Mouse (Mus musculus) liver, embryonic 14.5 days (tissue): Measurements from ENCODE around the gene Necab2. TPM values are rescaled to one million over a fixed set of nuclear protein-coding genes. Genes with fewer than 3 reads are reported as not detected.

Source experiments
- ATAC-seq: fragments of 200-750 bp; cut with Nextera tagmentation; 2 replicates; pipeline ENCODE4 v1.8.0; 2017; ENCODE audit warnings: moderate number of reproducible peaks, mild to moderate bottlenecking, moderate library complexity; ENCODE audit not compliant: insufficient read depth
- DNase-seq, 3 experiments: peaks; one replicate each; pipeline ENCODE4 v3.0.0-alpha.2; 2012 to 2013; ENCODE audit warnings: low read depth in 3 of 3, low spot score in 3 of 3
- H3K27ac ChIP-seq: fragments of 300-500 bp; sonication (generic); 2 replicates; pipeline ENCODE4 v1.5.1; 2014; ENCODE audit warnings: moderate library complexity, mild to moderate bottlenecking, control low read depth, inconsistent platforms
- H3K27me3 ChIP-seq: fragments of 300-500 bp; sonication (generic); 2 replicates; pipeline ENCODE4 v1.6.1; 2014; ENCODE audit warnings: mild to moderate bottlenecking, low read length, moderate library complexity; ENCODE audit not compliant: control insufficient read depth, insufficient read depth
- H3K36me3 ChIP-seq: fragments of 300-500 bp; sonication (generic); replicated peaks from 2 replicates; pipeline ENCODE4 v1.6.1; 2014; ENCODE audit warnings: low read depth; ENCODE audit not compliant: control insufficient read depth, insufficient read depth
- H3K4me1 ChIP-seq, 2 experiments: fragments of 200-500 bp in 1 of 2; fragments of 300-500 bp in 1 of 2; sonication (generic) in 1 of 2; replicated peaks; 2 replicates each; pipeline ENCODE4 v1.6.1; 2012 to 2014; ENCODE audit warnings: antibody characterized with exemption in 1 of 2, inconsistent platforms in 1 of 2, low read length in 1 of 2; ENCODE audit not compliant: control insufficient read depth in 2 of 2, insufficient read depth in 2 of 2
- H3K4me2 ChIP-seq: fragments of 300-500 bp; sonication (generic); 2 replicates; pipeline ENCODE4 v1.6.1; 2014; ENCODE audit warnings: low read depth, mild to moderate bottlenecking, control low read depth, moderate library complexity
- H3K4me3 ChIP-seq, 2 experiments: fragments of 200-500 bp in 1 of 2; fragments of 300-500 bp in 1 of 2; sonication (generic) in 1 of 2; 2 replicates each; pipeline ENCODE4 v1.5.1; 2012 to 2014; ENCODE audit warnings: low read depth in 2 of 2, low read length in 2 of 2, mild to moderate bottlenecking in 2 of 2, control low read depth in 1 of 2, inconsistent platforms in 1 of 2, moderate library complexity in 1 of 2; ENCODE audit not compliant: insufficient read depth in 1 of 2
- H3K9ac ChIP-seq: fragments of 300-500 bp; sonication (generic); replicated peaks from 2 replicates; pipeline ENCODE4 v1.6.1; 2014; ENCODE audit warnings: mild to moderate bottlenecking, control low read depth, moderate library complexity
- H3K9me3 ChIP-seq: fragments of 300-500 bp; sonication (generic); 2 replicates; pipeline ENCODE4 v1.6.1; 2016; ENCODE audit warnings: low read length, mixed read lengths; ENCODE audit not compliant: control insufficient read depth
- CTCF ChIP-seq: IDR thresholded peaks from 2 replicates; pipeline ENCODE4 v1.5.1; 2016; ENCODE audit warnings: antibody characterized with exemption, low read depth, control low read depth
- EP300 ChIP-seq: IDR thresholded peaks from 2 replicates; pipeline ENCODE4 v1.6.1; 2016; ENCODE audit warnings: antibody characterized with exemption, low read depth
- WGBS: fragments of 180-500 bp; shearing (Covaris S2); extraction: QIAGEN DNeasy Blood & Tissue Kit; methylation state at CpG from one replicate; pipeline ENCODE4 v1.1.7; 2014; ENCODE audit not compliant: insufficient replicate concordance; 5-methylcytosine and 5-hydroxymethylcytosine counted together
- polyA plus RNA-seq, 2 experiments: library from polyadenylated mRNA; depleted of rRNA in 1 of 2; stranded (reverse) in 1 of 2; unstranded in 1 of 2; fragments of >200 nt; fragmentation: Nextera tagmentation in 1 of 2; extraction: Ambion mirVana in 1 of 2; gene quantifications; 2 replicates each; pipeline versions ENCODE4 v1.2.1 to v1.2.3; 2012 to 2014

The Necab2 gene
- polyA plus RNA-seq, 2 experiments = 0.06 TPM; not detected in 1

GRCm38 (mm10) chr8:119424199-119424733 lies 22.3 kb upstream of the Necab2 start:
- ATAC-seq = no peak
- TF ChIP-seq CTCF = no peak
- no peak for TF ChIP-seq EP300
- H3K4me1 ChIP-seq = peaks cover 0 to 20% of the 10 kb centered on the region in 2 experiments; a peak in 1 of 4 replicates

GRCm38 (mm10) chr8:119424740-119425139 lies 21.8 kb upstream of the Necab2 start:
- DNase-seq (no peak), ATAC-seq (no peak)
- H3K9ac ChIP-seq = no peak overlapping the region
- peak overlapping the region; percentile 28 for H3K4me2 ChIP-seq
- no peaks in the 10 kb centered on the region for H3K9me3 ChIP-seq
- H3K36me3 ChIP-seq = no peaks in the 10 kb centered on the region
- H3K4me3 ChIP-seq = no peak overlapping the region
- 27% methylated on average over 10 of the region's 10 CpGs for WGBS
- no peaks in the 10 kb centered on the region for H3K27me3 ChIP-seq
- H3K27ac ChIP-seq = no peak overlapping the region
- TF ChIP-seq EP300 (no peak), CTCF (no peak)
- H3K4me1 ChIP-seq = peaks cover 0 to 21% of the 10 kb centered on the region in 2 experiments; a peak in 1 of 4 replicates

More at GRCm38 (mm10) chr8:119424199-119424733, 22.3 kb upstream of the Necab2 start:
- Histone ChIP-seq H3K9me3 (no peaks in the 10 kb centered on the region), H3K36me3 (no peaks in the 10 kb centered on the region), H3K27me3 (no peaks in the 10 kb centered on the region), H3K9ac (no peak overlapping the region), H3K27ac (no peak overlapping the region; the same call in 1 of the 2 replicates), H3K4me3 (no peak overlapping the region), H3K4me2 (peak overlapping the region; percentile 28)
- no peak for DNase-seq
- WGBS = 42% methylated on average over 10 of the region's 10 CpGs

GRCm38 (mm10) chr8:119425533-119425932 lies 21.0 kb upstream of the Necab2 start:
- no peak overlapping the region for H3K9ac ChIP-seq
- no peaks in the 10 kb centered on the region for H3K27me3 ChIP-seq
- no peak overlapping the region for H3K27ac ChIP-seq
- TF ChIP-seq CTCF = peak; percentile 29; the same call in 1 of the 2 replicates
- no peak for TF ChIP-seq EP300
- DNase-seq (no peak), ATAC-seq (no peak)
- no peak overlapping the region for H3K4me3 ChIP-seq
- no peak overlapping the region for H3K4me2 ChIP-seq
- no peaks in the 10 kb centered on the region for H3K36me3 ChIP-seq
- WGBS = 23% methylated on average over 10 of the region's 10 CpGs
- H3K4me1 ChIP-seq = peaks cover 0 to 21% of the 10 kb centered on the region in 2 experiments; a peak in 1 of 4 replicates
- no peaks in the 10 kb centered on the region for H3K9me3 ChIP-seq

GRCm38 (mm10) chr8:119426069-119426735 lies 20.3 kb upstream of the Necab2 start:
- Histone ChIP-seq H3K36me3 (no peaks in the 10 kb centered on the region), H3K9me3 (no peaks in the 10 kb centered on the region), H3K4me2 (peak overlapping the region; percentile 31; the same call in 1 of the 2 replicates), H3K9ac (no peak overlapping the region), H3K27ac (no peak overlapping the region), H3K4me3 (no peak overlapping the region), H3K4me1 (peaks cover 0 to 23% of the 10 kb centered on the region in 2 experiments; a peak in 1 of 4 replicates), H3K27me3 (no peaks in the 10 kb centered on the region)
- ATAC-seq = no peak
- DNase-seq = no peak
- no peak for TF ChIP-seq EP300
- no peak for TF ChIP-seq CTCF
- WGBS = 40% methylated on average over 6 of the region's 6 CpGs

- DNase-seq = no peak
- no peak overlapping the region for H3K4me2 ChIP-seq
Measured at GRCm38 (mm10) chr8:119427634-119428349, 18.7 kb upstream of the Necab2 start.

More at GRCm38 (mm10) chr8:119427634-119428349, 18.7 kb upstream of the Necab2 start:
- Histone ChIP-seq H3K9me3 (no peaks in the 10 kb centered on the region), H3K36me3 (no peaks in the 10 kb centered on the region), H3K27ac (no peak overlapping the region), H3K4me3 (no peak overlapping the region), H3K27me3 (no peaks in the 10 kb centered on the region), H3K4me1 (peaks cover 0 to 23% of the 10 kb centered on the region in 2 experiments; a peak in 1 of 4 replicates), H3K9ac (no peak overlapping the region)
- no peak for ATAC-seq
- TF ChIP-seq CTCF = no peak
- no peak for TF ChIP-seq EP300
- WGBS = 61% methylated on average over 12 of the region's 12 CpGs
